Mouse (Mus musculus) heart, embryonic 10.5 days (tissue): Measurements from ENCODE around the gene Olfr250. TPM values are rescaled to one million over a fixed set of nuclear protein-coding genes. Genes with fewer than 3 reads are reported as not detected.
"Not testable (repeated sequence)": the region's sequence is repeated elsewhere in the genome, so short reads cannot be mapped to it uniquely, and the experiment has no call there.

ENCODE experiments used
- DNase-seq: peaks from one replicate; pipeline ENCODE4 v3.0.0-alpha.2; 2017; ENCODE audit warnings: low spot score
- H3K27ac ChIP-seq: fragments of 300-500 bp; sonication (generic); 2 replicates; pipeline ENCODE4 v1.5.1; 2016; ENCODE audit warnings: mild to moderate bottlenecking
- H3K27me3 ChIP-seq: fragments of 300-500 bp; sonication (generic); 2 replicates; pipeline ENCODE4 v1.6.1; 2016; ENCODE audit warnings: mild to moderate bottlenecking; ENCODE audit not compliant: poor library complexity, insufficient read depth, severe bottlenecking
- H3K36me3 ChIP-seq: fragments of 300-500 bp; sonication (generic); 2 replicates; pipeline ENCODE4 v1.6.1; 2016; ENCODE audit warnings: mild to moderate bottlenecking, moderate library complexity
- H3K4me1 ChIP-seq: fragments of 300-500 bp; sonication (generic); 2 replicates; pipeline ENCODE4 v1.6.1; 2016; ENCODE audit warnings: mild to moderate bottlenecking
- H3K4me3 ChIP-seq: fragments of 300-500 bp; sonication (generic); 2 replicates; pipeline ENCODE4 v1.5.1; 2016; ENCODE audit warnings: mild to moderate bottlenecking, moderate library complexity
- H3K9me3 ChIP-seq: fragments of 300-500 bp; sonication (generic); 2 replicates; pipeline ENCODE4 v1.6.1; 2016; ENCODE audit warnings: mild to moderate bottlenecking, moderate library complexity
- WGBS: fragments of 180-500 bp; shearing (Covaris S2); methylation state at CpG from one replicate; pipeline ENCODE4 v1.1.7; 2016; 5-methylcytosine and 5-hydroxymethylcytosine counted together
- polyA plus RNA-seq: library from polyadenylated mRNA; unstranded; fragments of >200 nt; fragmentation: Nextera tagmentation; extraction: Ambion mirVana; gene quantifications from 2 replicates; pipeline ENCODE4 v1.2.1, GENCODE M21; 2016

Olfr250 gene
- not detected in 2 replicates for polyA plus RNA-seq

GRCm38 (mm10) chr9:38366596-38366995, at the start of gene Olfr250:
TSS of gene Olfr250 (plus strand) at chr9:38366896.
- Histone ChIP-seq H3K36me3 (no peaks in the 10 kb centered on the region), H3K4me1 (no peaks in the 10 kb centered on the region), H3K27ac (no peak within 1 kb of the TSS), H3K9me3 (no peaks in the 10 kb centered on the region), H3K27me3 (no peaks in the 10 kb centered on the region), H3K4me3 (no peak within 1 kb of the TSS)
- 86% methylated on average over 2 of the region's 2 CpGs for WGBS
- no peak for DNase-seq

DNA sequence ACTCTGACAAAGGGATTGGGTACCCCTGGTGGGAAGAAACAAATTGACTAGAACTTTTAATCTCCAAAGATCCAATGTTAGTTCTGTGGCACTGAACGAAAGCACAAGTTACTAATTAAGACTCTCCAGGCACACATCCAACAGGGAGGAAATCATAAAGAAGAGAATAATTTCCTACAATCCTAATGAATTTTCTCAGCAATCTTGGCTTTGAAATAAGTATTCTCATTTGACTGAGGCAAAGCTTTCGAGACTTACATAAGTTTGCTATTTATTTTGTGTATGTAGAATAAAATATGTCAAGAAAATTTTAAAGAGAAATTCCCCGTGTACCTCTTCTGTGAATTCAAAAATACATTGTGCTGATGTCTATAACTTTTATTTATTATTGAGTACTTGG, 37.9 kb upstream of the Olfr250 start, which contains the start of gene Olfr25:
Gene Olfr25 (plus strand): TSS at position 301 of the 400 bp plus-strand sequence.
- no peak for DNase-seq

DNA sequence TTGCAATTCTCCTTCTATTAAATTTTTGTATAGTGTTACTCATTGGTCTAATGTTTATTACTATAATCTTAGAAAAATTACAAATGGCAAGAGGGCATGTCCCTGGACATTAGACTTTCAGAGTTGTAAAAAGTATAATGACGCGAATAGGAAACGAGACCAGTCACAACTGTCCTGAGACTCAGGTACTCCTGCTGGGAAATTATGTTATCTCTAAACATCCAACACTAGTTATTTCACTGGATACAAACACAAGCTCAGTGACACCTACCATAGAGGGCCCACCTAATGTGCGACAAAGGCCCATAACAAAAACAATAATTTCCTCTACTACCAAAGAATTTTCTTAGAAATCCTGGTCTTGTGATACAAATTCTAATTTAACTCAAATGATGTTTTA, 18.6 kb upstream of the Olfr250 start, which contains the start of gene Olfr898:
Gene Olfr898 (plus strand): TSS at position 301 of the 400 bp plus-strand sequence.
- Histone ChIP-seq H3K4me3 (no peak within 1 kb of the TSS), H3K27me3 (no peaks in the 10 kb centered on the region), H3K4me1 (no peaks in the 10 kb centered on the region), H3K9me3 (no peaks in the 10 kb centered on the region), H3K36me3 (no peaks in the 10 kb centered on the region), H3K27ac (no peak within 1 kb of the TSS)
- WGBS: 95% methylated on average over 4 of the region's 4 CpGs
- no peak for DNase-seq

More for the DNA sequence above, 37.9 kb upstream of the Olfr250 start, which contains the start of gene Olfr25:
- WGBS: 72% methylated on average over 3 of the region's 3 CpGs
- H3K4me1 ChIP-seq: no peaks in the 10 kb centered on the region
- H3K4me3 ChIP-seq: no peak within 1 kb of the TSS
- H3K36me3 ChIP-seq: no peaks in the 10 kb centered on the region
- no peaks in the 10 kb centered on the region for H3K9me3 ChIP-seq
- H3K27me3 ChIP-seq: no peaks in the 10 kb centered on the region
- H3K27ac ChIP-seq: no peak within 1 kb of the TSS

- no peak for DNase-seq
- Histone ChIP-seq H3K4me1 (no peaks in the 10 kb centered on the region), H3K27ac (no peak within 1 kb of the TSS), H3K27me3 (no peaks in the 10 kb centered on the region), H3K9me3 (no peaks in the 10 kb centered on the region), H3K4me3 (no peak within 1 kb of the TSS), H3K36me3 (no peaks in the 10 kb centered on the region)
- WGBS: 64% methylated on average over 2 of the region's 2 CpGs
Measured at GRCm38 (mm10) chr9:38376786-38377185, 10.1 kb downstream of the Olfr250 start, which contains the start of gene Olfr251. TSS of gene Olfr251 (plus strand) at chr9:38377086.

- no peak within 1 kb of the TSS for H3K27ac ChIP-seq
- no peaks in the 10 kb centered on the region for H3K9me3 ChIP-seq
- 74% methylated on average over 1 of the region's 1 CpGs for WGBS
- DNase-seq: no peak
- no peak within 1 kb of the TSS for H3K4me3 ChIP-seq
- H3K4me1 ChIP-seq: no peaks in the 10 kb centered on the region
- H3K27me3 ChIP-seq: no peaks in the 10 kb centered on the region
- no peaks in the 10 kb centered on the region for H3K36me3 ChIP-seq
Measured at GRCm38 (mm10) chr9:38401398-38401797, 34.7 kb downstream of the Olfr250 start, which contains the start of gene Olfr147. TSS of gene Olfr147 (plus strand) at chr9:38401698.

DNA sequence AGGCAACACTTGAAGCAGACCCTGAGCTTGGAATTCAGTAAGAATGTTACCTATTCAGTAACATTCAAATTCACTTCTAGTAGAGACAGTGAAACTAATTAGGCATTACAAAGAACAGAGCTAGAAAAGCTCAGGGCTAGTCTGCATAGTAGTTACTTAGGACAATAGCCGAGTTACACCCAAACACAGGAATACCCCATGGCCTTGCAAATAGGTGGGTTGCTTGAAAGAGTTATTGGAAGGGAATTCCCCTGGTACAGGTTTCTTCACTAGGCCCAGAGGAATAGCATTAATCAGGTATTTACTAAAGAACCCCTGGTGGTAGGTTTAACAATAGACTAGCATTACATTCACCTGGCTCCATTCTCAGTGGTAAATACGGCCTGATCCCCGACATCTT, 40.8 kb downstream of the Olfr250 start:
- not testable (repeated sequence) for H3K9me3 ChIP-seq, DNase-seq, H3K27me3 ChIP-seq, H3K36me3 ChIP-seq, H3K4me3 ChIP-seq, H3K4me1 ChIP-seq, H3K27ac ChIP-seq
- WGBS: 94% methylated on average over 3 of the region's 3 CpGs

DNA sequence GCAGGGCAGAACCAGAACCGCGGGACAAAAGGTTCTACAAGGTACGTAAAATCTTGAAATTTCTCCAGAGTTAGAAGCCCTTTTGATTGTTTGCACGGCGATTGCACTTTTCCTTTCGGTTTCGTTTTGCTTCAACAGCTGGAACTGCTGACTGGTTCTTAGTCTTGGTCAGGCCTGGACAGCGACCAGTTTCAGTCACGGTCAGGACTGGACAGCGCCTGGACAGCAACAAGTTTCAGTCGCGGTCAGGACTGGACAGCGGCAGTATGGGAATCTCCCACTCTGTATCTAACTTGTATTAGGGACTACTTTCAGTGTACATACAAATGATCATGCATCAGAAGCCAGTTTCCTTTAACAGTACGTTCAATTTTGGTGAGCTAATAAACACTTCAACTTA, 46.8 kb downstream of the Olfr250 start:
- not testable (repeated sequence) for H3K4me3 ChIP-seq, DNase-seq
- 87% methylated on average over 14 of the region's 14 CpGs for WGBS

More for the DNA sequence above, 46.8 kb downstream of the Olfr250 start:
- H3K4me1 ChIP-seq, H3K9me3 ChIP-seq, H3K27me3 ChIP-seq, H3K27ac ChIP-seq, H3K36me3 ChIP-seq: not testable (repeated sequence)

Other genes with a start within 250 kb of the Olfr250 start
- not detected in 2 replicates for gene Olfr890, start 224.4 kb upstream of the Olfr250 start, polyA plus RNA-seq
- not detected in 2 replicates for gene Olfr891, start 186.1 kb upstream of the Olfr250 start, polyA plus RNA-seq
- not detected in 2 replicates for gene Olfr893, start 158.5 kb upstream of the Olfr250 start, polyA plus RNA-seq
- not detected in 2 replicates for gene Olfr894, start 148.8 kb upstream of the Olfr250 start, polyA plus RNA-seq
- not detected in 2 replicates for gene Olfr143, start 114.1 kb upstream of the Olfr250 start, polyA plus RNA-seq
- not detected in 2 replicates for gene Olfr895, start 99.0 kb upstream of the Olfr250 start, polyA plus RNA-seq
- not detected in 2 replicates for gene Olfr896-ps1, start 75.8 kb upstream of the Olfr250 start, polyA plus RNA-seq
- not detected in 2 replicates for gene Olfr25, start 37.8 kb upstream of the Olfr250 start, polyA plus RNA-seq
- not detected in 2 replicates for gene Olfr898, start 18.5 kb upstream of the Olfr250 start, polyA plus RNA-seq
- gene Olfr251, start 10.2 kb downstream of the Olfr250 start, polyA plus RNA-seq: not detected in 2 replicates
- gene Olfr147, start 34.8 kb downstream of the Olfr250 start, polyA plus RNA-seq: not detected in 2 replicates
- not detected in 2 replicates for gene Olfr901, start 62.6 kb downstream of the Olfr250 start, polyA plus RNA-seq
- not detected in 2 replicates for gene Olfr902, start 80.8 kb downstream of the Olfr250 start, polyA plus RNA-seq
- gene Olfr904, start 96.2 kb downstream of the Olfr250 start, polyA plus RNA-seq: not detected in 2 replicates
- not detected in 2 replicates for gene Olfr905, start 104.2 kb downstream of the Olfr250 start, polyA plus RNA-seq
- not detected in 2 replicates for gene Olfr906, start 120.2 kb downstream of the Olfr250 start, polyA plus RNA-seq
- not detected in 2 replicates for gene Olfr907, start 128.9 kb downstream of the Olfr250 start, polyA plus RNA-seq
- gene Olfr911-ps1, start 154.7 kb downstream of the Olfr250 start, polyA plus RNA-seq: not detected in 2 replicates
- gene Olfr910, start 171.0 kb downstream of the Olfr250 start, polyA plus RNA-seq: not detected in 2 replicates
- not detected in 2 replicates for gene Olfr912, start 213.3 kb downstream of the Olfr250 start, polyA plus RNA-seq
- not detected in 2 replicates for gene Olfr913, start 225.9 kb downstream of the Olfr250 start, polyA plus RNA-seq
- not detected in 2 replicates for gene Olfr914, start 238.2 kb downstream of the Olfr250 start, polyA plus RNA-seq